Mouse (Mus musculus): ENCODE results near the gene Hivep1. TPM values are rescaled to one million over a fixed set of nuclear protein-coding genes. Genes with fewer than 3 reads are reported as not detected.

Gene Hivep1
- polyA plus RNA-seq, 2 experiments, result 1.4 to 2.0 TPM

GRCm38 (mm10) chr13:42238520-42238919 is 186.7 kb downstream of the Hivep1 start:
- no peak for TF ChIP-seq CTCF (IDR thresholded peaks at IDR 0.05; ENCODE audit: low read depth)
- no peak for TF ChIP-seq EP300 (IDR thresholded peaks at IDR 0.05; ENCODE audit: low read depth)
- no peak overlapping the region for H3K4me3 ChIP-seq (ENCODE audit: insufficient read depth in 1 of 2, low read depth in 2 of 2, low read length in 2 of 2)
- ATAC-seq (ENCODE audit: insufficient read depth), result no peak

GRCm38 (mm10) chr13:42242131-42242530 is 190.3 kb downstream of the Hivep1 start:
- H3K27ac ChIP-seq, result no peak overlapping the region
- H3K9ac ChIP-seq (replicated peaks), result no peak overlapping the region
- H3K9me3 ChIP-seq (ENCODE audit: control insufficient read depth, low read length), result no peaks in the 10 kb centered on the region
- H3K4me1 ChIP-seq (replicated peaks; ENCODE audit: control insufficient read depth in 2 of 2, insufficient read depth in 2 of 2, low read length in 1 of 2), result 0 out of 4 replicates have a peak, but pooled peaks cover 0 to 5% of the 10 kb centered on the region in 2 experiments
- no peak overlapping the region for H3K4me3 ChIP-seq (ENCODE audit: insufficient read depth in 1 of 2, low read depth in 2 of 2, low read length in 2 of 2)
- WGBS (ENCODE audit: insufficient replicate concordance), result 45% methylated on average over 3 of the region's 3 CpGs
- TF ChIP-seq EP300 (IDR thresholded peaks at IDR 0.05; ENCODE audit: low read depth), result no peak
- TF ChIP-seq CTCF (IDR thresholded peaks at IDR 0.05; ENCODE audit: low read depth), result no peak
- DNase-seq (ENCODE audit: low read depth in 3 of 3, low spot score in 3 of 3), result no peak
- no peak for ATAC-seq (ENCODE audit: insufficient read depth)
- no peaks in the 10 kb centered on the region for H3K36me3 ChIP-seq (replicated peaks; ENCODE audit: control insufficient read depth, insufficient read depth, low read depth)
- no peaks in the 10 kb centered on the region for H3K27me3 ChIP-seq (ENCODE audit: control insufficient read depth, insufficient read depth, low read length)
- no peak overlapping the region for H3K4me2 ChIP-seq (ENCODE audit: low read depth)

More at GRCm38 (mm10) chr13:42238520-42238919, 186.7 kb downstream of the Hivep1 start:
- Histone ChIP-seq H3K27ac (no peak overlapping the region), H3K4me2 (ENCODE audit: low read depth) (no peak overlapping the region), H3K9me3 (ENCODE audit: control insufficient read depth, low read length) (no peaks in the 10 kb centered on the region), H3K27me3 (ENCODE audit: control insufficient read depth, insufficient read depth, low read length) (no peaks in the 10 kb centered on the region), H3K9ac (replicated peaks) (no peak overlapping the region), H3K4me1 (replicated peaks; ENCODE audit: control insufficient read depth in 2 of 2, insufficient read depth in 2 of 2, low read length in 1 of 2) (0 out of 4 replicates have a peak, but pooled peaks cover 0 to 2% of the 10 kb centered on the region in 2 experiments), H3K36me3 (replicated peaks; ENCODE audit: control insufficient read depth, insufficient read depth, low read depth) (no peaks in the 10 kb centered on the region)
- 64% methylated on average over 3 of the region's 3 CpGs for WGBS (ENCODE audit: insufficient replicate concordance)
- DNase-seq (ENCODE audit: low read depth in 3 of 3, low spot score in 3 of 3), result no peak

Other genes with a start within 250 kb of the Hivep1 start
- gene Adtrp, start 204.3 kb upstream of the Hivep1 start, polyA plus RNA-seq (2012; rRNA removed), result 0.35 and 0.36 TPM in 2 replicates
- gene Adtrp, start 204.3 kb upstream of the Hivep1 start, polyA plus RNA-seq (2014; fragmentation: Nextera tagmentation; extraction: Ambion mirVana), result 0.50 and 0.73 TPM in 2 replicates
- 0.18 and 0.33 TPM in 2 replicates for gene Edn1, start 249.5 kb downstream of the Hivep1 start, polyA plus RNA-seq (2012; rRNA removed)
- 0.14 and 0.39 TPM in 2 replicates for gene Edn1, start 249.5 kb downstream of the Hivep1 start, polyA plus RNA-seq (2014; fragmentation: Nextera tagmentation; extraction: Ambion mirVana)